Mouse (Mus musculus): Measurements from ENCODE around the gene Cep162. TPM values are rescaled to one million over a fixed set of nuclear protein-coding genes. Genes with fewer than 3 reads are reported as not detected.

Cep162 gene
- polyA plus RNA-seq, 1 experiment from 2014 or later = 3.6 TPM

DNA sequence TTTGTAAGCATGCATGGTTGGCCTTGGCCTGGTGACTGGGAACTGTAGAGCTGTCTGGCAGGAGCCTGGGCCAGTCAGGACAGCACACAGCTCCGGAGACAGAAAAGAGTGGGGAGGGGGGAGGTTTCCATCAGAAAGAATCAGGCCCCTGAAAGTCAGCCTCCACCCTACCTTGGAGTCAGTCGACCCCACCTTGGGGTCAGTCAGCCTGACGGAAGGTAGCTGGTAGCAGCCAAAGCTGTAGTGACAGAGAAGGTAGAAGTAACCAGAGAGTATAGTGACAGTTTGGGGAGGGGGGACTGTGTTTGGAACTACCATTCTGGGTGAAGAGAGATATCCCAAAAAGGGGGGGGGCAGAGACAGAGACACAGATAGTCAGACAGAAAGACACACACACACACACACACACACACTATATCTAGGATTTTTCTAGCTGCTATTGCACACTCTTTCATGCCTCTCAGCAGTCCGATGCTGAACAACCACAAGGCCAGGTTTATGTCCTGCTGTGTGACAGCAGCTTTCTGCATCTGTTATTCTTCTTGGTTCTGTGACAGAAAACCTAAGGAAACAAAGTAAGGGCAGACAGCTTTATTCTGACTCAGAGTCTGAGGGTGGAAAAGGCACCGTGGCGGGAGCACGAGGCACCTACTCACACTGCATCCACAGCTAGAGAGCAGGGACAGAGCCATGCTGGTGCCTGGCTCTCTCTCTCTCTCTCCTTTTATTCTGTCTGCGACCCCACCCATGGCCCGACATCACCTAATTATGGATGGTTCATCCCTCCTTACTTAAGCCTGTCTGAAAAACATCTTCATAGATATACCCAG is 88.1 kb downstream of the Cep162 start:
- no peak for DNase-seq (ENCODE audit: low spot score)

- DNase-seq (ENCODE audit: low spot score) = no peak
Measured at GRCm38 (mm10) chr9:87162559-87162958, 92.8 kb downstream of the Cep162 start.

- no peak for DNase-seq (ENCODE audit: low spot score)
Measured at GRCm38 (mm10) chr9:87152641-87153325, 102.6 kb downstream of the Cep162 start.

DNA sequence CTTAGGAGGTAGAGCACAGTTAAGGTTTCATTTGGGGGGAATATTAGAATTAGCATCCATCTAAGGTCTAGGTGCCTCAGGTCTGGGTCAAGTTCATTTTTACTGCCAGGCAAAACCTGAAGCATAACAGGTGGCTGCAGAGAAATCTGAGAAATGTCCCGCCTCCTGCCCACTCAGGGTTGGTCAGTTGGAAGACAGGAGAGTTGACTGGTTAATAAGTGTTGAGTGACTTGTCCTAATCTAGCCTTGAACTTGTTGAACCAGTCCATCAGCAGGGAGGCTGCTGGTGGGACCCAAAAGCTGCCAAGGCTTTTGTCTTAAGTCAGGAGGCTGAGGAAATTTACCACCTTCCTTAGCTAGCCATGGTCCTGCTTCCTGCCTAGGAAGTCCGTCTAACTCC is 107.4 kb downstream of the Cep162 start:
- DNase-seq (ENCODE audit: low spot score) = no peak

DNA sequence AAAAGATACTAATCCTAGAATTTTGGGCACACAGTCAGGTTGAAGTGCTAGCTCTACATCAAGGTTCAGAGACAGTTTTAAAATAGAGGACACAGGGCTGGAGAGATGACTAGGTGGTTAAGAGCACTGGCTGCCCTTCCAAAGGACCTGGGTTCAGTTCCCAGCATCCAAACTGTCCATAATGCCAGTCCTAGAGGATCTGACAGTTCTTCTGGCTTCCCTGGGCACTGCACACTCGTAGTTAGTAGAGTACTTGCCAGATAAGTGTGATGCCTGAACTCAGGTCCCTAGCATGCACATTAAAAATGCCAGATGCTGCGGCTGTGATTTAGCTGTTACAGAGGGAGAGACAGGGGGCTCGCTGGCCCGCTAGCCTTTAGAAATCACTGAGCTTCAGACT is 108.9 kb downstream of the Cep162 start:
- no peak for DNase-seq (ENCODE audit: low spot score)

DNA sequence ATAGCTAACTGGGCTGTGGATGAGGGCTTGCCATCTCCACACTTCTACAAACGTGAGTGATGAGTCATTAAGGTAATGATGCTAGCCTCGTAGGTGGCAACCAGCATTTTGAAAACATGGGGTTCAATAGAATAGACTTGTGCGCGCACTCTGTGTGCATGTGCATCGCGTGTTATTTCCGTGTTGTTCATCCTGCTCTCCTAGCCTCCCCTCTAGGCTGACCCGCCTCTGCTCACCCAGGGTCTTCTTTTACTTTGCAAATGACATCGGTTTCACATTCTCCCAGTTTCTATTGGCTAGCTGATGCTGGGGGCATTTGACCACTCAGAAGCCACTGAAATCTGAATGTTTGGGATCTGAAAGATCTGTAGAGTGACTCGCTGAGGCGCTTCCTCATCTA is 109.7 kb downstream of the Cep162 start:
- DNase-seq (ENCODE audit: low spot score) = no peak

DNA sequence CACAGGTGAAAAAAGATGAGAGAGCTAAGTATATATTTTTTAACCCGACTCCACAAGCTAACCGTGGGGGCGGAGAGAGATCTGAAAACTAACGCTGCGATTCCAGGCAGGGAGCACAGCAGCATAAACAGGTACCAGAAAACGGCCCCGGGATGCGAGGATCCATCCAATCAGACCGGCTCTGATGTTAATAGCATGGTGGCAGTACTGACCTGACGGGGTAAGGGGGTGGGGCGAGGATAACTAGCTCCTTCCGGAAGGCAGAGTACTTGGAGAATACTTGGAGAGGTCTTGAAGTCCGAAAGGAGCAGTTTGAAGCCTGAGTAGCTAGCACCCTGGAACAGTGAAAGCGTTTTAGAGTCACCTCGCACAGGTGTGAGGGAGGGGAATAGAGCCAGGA is 110.2 kb downstream of the Cep162 start:
- DNase-seq (ENCODE audit: low spot score) = no peak

DNA sequence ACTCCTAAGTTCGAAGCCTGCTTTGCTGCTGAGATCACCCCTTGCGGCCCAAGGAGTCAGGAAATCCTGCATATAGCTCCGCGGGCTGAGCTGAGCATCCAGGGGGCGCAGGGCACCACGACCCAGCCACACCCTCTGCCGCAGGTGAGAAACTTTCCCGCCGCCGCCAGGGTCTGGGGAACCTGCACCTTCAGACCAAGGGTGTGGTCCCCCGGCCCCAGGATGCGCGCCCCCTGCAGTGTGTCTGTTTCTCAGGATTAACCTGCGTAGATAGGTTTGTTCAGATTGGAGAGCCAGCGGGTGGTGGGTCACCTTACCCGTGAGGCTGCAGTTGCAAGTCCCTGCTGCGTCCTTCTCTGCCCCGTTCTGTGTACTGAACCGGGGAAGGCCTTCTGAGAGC is 110.8 kb downstream of the Cep162 start:
- no peak for DNase-seq (ENCODE audit: low spot score)

DNA sequence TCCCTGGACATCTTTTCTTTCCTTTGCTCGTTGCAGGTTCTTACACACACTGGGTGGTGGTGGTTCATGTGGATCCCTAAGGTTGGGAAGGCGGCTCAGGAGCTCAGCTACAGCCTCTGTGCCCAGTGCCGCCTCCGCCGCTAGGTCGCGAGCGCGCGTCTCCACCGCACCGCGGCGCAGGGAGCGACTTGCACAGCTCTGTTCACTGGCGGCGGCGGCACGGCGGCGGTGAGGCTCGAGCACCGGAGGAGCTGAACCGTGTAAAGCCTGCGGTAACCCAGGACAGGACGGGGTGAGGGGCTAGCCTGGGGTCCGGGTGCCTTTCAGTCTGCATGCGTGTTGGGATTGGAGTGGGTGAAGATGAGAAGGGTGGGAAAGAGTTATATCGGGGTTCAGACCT is 111.2 kb downstream of the Cep162 start, which contains the start of gene Mrap2:
Mrap2 (plus strand) TSS at position 201 of the 400 bp plus-strand sequence.
- no peak for DNase-seq (ENCODE audit: low spot score)

GRCm38 (mm10) chr9:87143076-87143475 is 112.3 kb downstream of the Cep162 start:
- DNase-seq (ENCODE audit: low spot score) = no peak

Other genes with a start within 250 kb of the Cep162 start
- 1.1 TPM in 1 of 2 replicates, not detected in the other for gene Ripply2, start 240.0 kb downstream of the Cep162 start, polyA plus RNA-seq (2015; fragmentation: Nextera tagmentation; extraction: Ambion mirVana)
- 63.4 and 65.5 TPM in 2 replicates for gene Cyb5r4, start 233.5 kb downstream of the Cep162 start, polyA plus RNA-seq (2015; fragmentation: Nextera tagmentation; extraction: Ambion mirVana)
- gene Mrap2, start 111.2 kb downstream of the Cep162 start, polyA plus RNA-seq (2015; fragmentation: Nextera tagmentation; extraction: Ambion mirVana) = 0.05 and 0.21 TPM in 2 replicates

All from thymus, postnatal 0 days (tissue).